Mouse (Mus musculus) intestine, embryonic 14.5 days (tissue): ENCODE results near the gene Fgd3. TPM values are rescaled to one million over a fixed set of nuclear protein-coding genes. Genes with fewer than 3 reads are reported as not detected.

ENCODE experiments used
- ATAC-seq: fragments of 200-750 bp; cut with Nextera tagmentation; replicated peaks from 2 replicates; pipeline ENCODE4 v1.8.0; 2017; ENCODE audit warnings: low read depth, moderate number of reproducible peaks, moderate TSS enrichment, moderate library complexity; ENCODE audit not compliant: low FRiP score, low TSS enrichment
- DNase-seq: peaks from one replicate; pipeline ENCODE4 v3.0.0-alpha.2; 2018; ENCODE audit warnings: low spot score
- H3K27ac ChIP-seq: fragments of 300-500 bp; sonication (generic); 2 replicates; pipeline ENCODE4 v1.5.1; 2014; ENCODE audit warnings: low read depth, mild to moderate bottlenecking, control low read depth
- H3K27me3 ChIP-seq: fragments of 300-500 bp; sonication (generic); replicated peaks from 2 replicates; pipeline ENCODE4 v1.6.1; 2014; ENCODE audit warnings: low read length, control low read depth; ENCODE audit not compliant: control insufficient read depth, insufficient read depth
- H3K36me3 ChIP-seq: fragments of 300-500 bp; sonication (generic); 2 replicates; pipeline ENCODE4 v1.6.1; 2014; ENCODE audit warnings: low read length, control low read depth; ENCODE audit not compliant: control insufficient read depth, insufficient read depth
- H3K4me1 ChIP-seq: fragments of 300-500 bp; sonication (generic); replicated peaks from 2 replicates; pipeline ENCODE4 v1.6.1; 2014; ENCODE audit warnings: low read length, control low read depth, mixed read lengths; ENCODE audit not compliant: control insufficient read depth, insufficient read depth
- H3K4me2 ChIP-seq: fragments of 300-500 bp; sonication (generic); 2 replicates; pipeline ENCODE4 v1.6.1; 2014; ENCODE audit warnings: low read length
- H3K4me3 ChIP-seq: fragments of 300-500 bp; sonication (generic); 2 replicates; pipeline ENCODE4 v1.5.1; 2014; ENCODE audit warnings: low read depth, low read length, control low read depth, mixed read lengths
- H3K9ac ChIP-seq: fragments of 300-500 bp; sonication (generic); 2 replicates; pipeline ENCODE4 v1.6.1; 2014; ENCODE audit warnings: mild to moderate bottlenecking, low read length
- H3K9me3 ChIP-seq: fragments of 300-500 bp; sonication (generic); 2 replicates; pipeline ENCODE4 v1.6.1; 2016; ENCODE audit warnings: low read length, control low read depth; ENCODE audit not compliant: control insufficient read depth
- WGBS: fragments of 180-500 bp; shearing (Covaris S2); extraction: QIAGEN DNeasy Blood & Tissue Kit; methylation state at CpG from one replicate; pipeline ENCODE4 v1.1.7; 2014; 5-methylcytosine and 5-hydroxymethylcytosine counted together
- polyA plus RNA-seq: library from polyadenylated mRNA; unstranded; fragments of >200 nt; fragmentation: Nextera tagmentation; extraction: Ambion mirVana; gene quantifications from 2 replicates; pipeline ENCODE4 v1.2.1, GENCODE M21; 2014

Gene Fgd3
- polyA plus RNA-seq, 1 experiment from 2014 or later, result 0.62 TPM

GRCm38 (mm10) chr13:49307311-49307969, 12.7 kb downstream of the Fgd3 start:
- H3K9me3 ChIP-seq, result no peaks in the 10 kb centered on the region
- H3K27me3 ChIP-seq, result no peaks in the 10 kb centered on the region
- DNase-seq, result peak; percentile 82
- H3K9ac ChIP-seq, result no peak overlapping the region; the same call in 1 of the 2 replicates
- peaks cover 12% of the 10 kb centered on the region; the same call in 1 of the 2 replicates for H3K4me1 ChIP-seq
- 2% methylated on average over 10 of the region's 10 CpGs for WGBS
- H3K36me3 ChIP-seq, result no peaks in the 10 kb centered on the region
- peak overlapping the region; percentile 4; the same call in 1 of the 2 replicates for H3K4me3 ChIP-seq
- peak overlapping the region; percentile 42 for H3K4me2 ChIP-seq
- ATAC-seq, result peak; percentile 91
- H3K27ac ChIP-seq, result peak overlapping the region; percentile 83

GRCm38 (mm10) chr13:49306771-49307310, 13.3 kb downstream of the Fgd3 start:
- Histone ChIP-seq H3K27ac (peak overlapping the region; percentile 83), H3K4me1 (peaks cover 12% of the 10 kb centered on the region; the same call in 1 of the 2 replicates), H3K27me3 (no peaks in the 10 kb centered on the region), H3K9me3 (no peaks in the 10 kb centered on the region), H3K9ac (no peak overlapping the region; the same call in 1 of the 2 replicates), H3K4me3 (peak overlapping the region; percentile 4; the same call in 1 of the 2 replicates), H3K36me3 (no peaks in the 10 kb centered on the region), H3K4me2 (peak overlapping the region; percentile 42)
- ATAC-seq (peak; percentile 17; the same call in 1 of the 2 replicates), DNase-seq (no peak)
- 29% methylated on average over 7 of the region's 7 CpGs for WGBS

GRCm38 (mm10) chr13:49300771-49301170, 19.3 kb downstream of the Fgd3 start:
- H3K9ac ChIP-seq, result no peak overlapping the region
- no peaks in the 10 kb centered on the region for H3K9me3 ChIP-seq
- H3K4me2 ChIP-seq, result no peak overlapping the region
- ATAC-seq (no peak), DNase-seq (no peak)
- H3K27ac ChIP-seq, result no peak overlapping the region
- H3K4me1 ChIP-seq, result peaks cover 4% of the 10 kb centered on the region; the same call in 1 of the 2 replicates
- no peaks in the 10 kb centered on the region for H3K27me3 ChIP-seq
- H3K4me3 ChIP-seq, result no peak overlapping the region
- 85% methylated on average over 1 of the region's 1 CpGs for WGBS
- no peaks in the 10 kb centered on the region for H3K36me3 ChIP-seq

- no peaks in the 10 kb centered on the region for H3K36me3 ChIP-seq
- WGBS, result 64% methylated on average over 14 of the region's 14 CpGs
- peak overlapping the region; percentile 38 for H3K27ac ChIP-seq
- H3K4me2 ChIP-seq, result no peak overlapping the region
- ATAC-seq (peak; percentile 63), DNase-seq (no peak)
- no peak overlapping the region for H3K4me3 ChIP-seq
- no peaks in the 10 kb centered on the region for H3K9me3 ChIP-seq
- no peak overlapping the region for H3K9ac ChIP-seq
- peaks cover 4% of the 10 kb centered on the region; the same call in 1 of the 2 replicates for H3K4me1 ChIP-seq
- H3K27me3 ChIP-seq, result no peaks in the 10 kb centered on the region
Observed at GRCm38 (mm10) chr13:49298514-49299381, 21.4 kb downstream of the Fgd3 start.

- DNase-seq, result no peak
- WGBS, result 91% methylated on average over 7 of the region's 7 CpGs
- H3K27ac ChIP-seq, result no peak overlapping the region
- no peak for ATAC-seq
- H3K27me3 ChIP-seq, result no peaks in the 10 kb centered on the region
- peaks cover 4% of the 10 kb centered on the region; the same call in 1 of the 2 replicates for H3K4me1 ChIP-seq
- H3K9ac ChIP-seq, result no peak overlapping the region
- no peaks in the 10 kb centered on the region for H3K9me3 ChIP-seq
- H3K4me3 ChIP-seq, result no peak overlapping the region
- no peak overlapping the region for H3K4me2 ChIP-seq
- no peaks in the 10 kb centered on the region for H3K36me3 ChIP-seq
Observed at GRCm38 (mm10) chr13:49296270-49296669, 23.8 kb downstream of the Fgd3 start.

- Histone ChIP-seq H3K4me1 (peaks cover under 1% of the 10 kb centered on the region; the same call in 1 of the 2 replicates), H3K4me3 (no peak overlapping the region), H3K4me2 (no peak overlapping the region), H3K36me3 (no peaks in the 10 kb centered on the region), H3K9me3 (no peaks in the 10 kb centered on the region), H3K9ac (no peak overlapping the region), H3K27me3 (no peaks in the 10 kb centered on the region), H3K27ac (no peak overlapping the region)
- WGBS, result 71% methylated on average over 9 of the region's 9 CpGs
- DNase-seq, result no peak
- ATAC-seq, result no peak
Observed at GRCm38 (mm10) chr13:49294108-49294507, 26.0 kb downstream of the Fgd3 start.

- no peak overlapping the region for H3K4me2 ChIP-seq
- no peaks in the 10 kb centered on the region for H3K36me3 ChIP-seq
- DNase-seq, result no peak
- no peak overlapping the region for H3K4me3 ChIP-seq
- no peak overlapping the region for H3K27ac ChIP-seq
- no peak overlapping the region for H3K9ac ChIP-seq
- H3K27me3 ChIP-seq, result no peaks in the 10 kb centered on the region
- WGBS, result 92% methylated on average over 6 of the region's 6 CpGs
- H3K4me1 ChIP-seq, result no peaks in the 10 kb centered on the region
- ATAC-seq, result no peak
- no peaks in the 10 kb centered on the region for H3K9me3 ChIP-seq
Observed at GRCm38 (mm10) chr13:49291949-49292348, 28.2 kb downstream of the Fgd3 start.

GRCm38 (mm10) chr13:49291398-49291797, 28.7 kb downstream of the Fgd3 start:
- DNase-seq (no peak), ATAC-seq (no peak)
- Histone ChIP-seq H3K9me3 (no peaks in the 10 kb centered on the region), H3K36me3 (no peaks in the 10 kb centered on the region), H3K9ac (no peak overlapping the region), H3K27ac (no peak overlapping the region), H3K4me2 (no peak overlapping the region), H3K27me3 (no peaks in the 10 kb centered on the region), H3K4me3 (no peak overlapping the region), H3K4me1 (no peaks in the 10 kb centered on the region)
- 44% methylated on average over 1 of the region's 1 CpGs for WGBS
